Mouse (Mus musculus) liver, postnatal 0 days (tissue): Measurements from ENCODE around the gene Krt71.

Source experiments
- CTCF ChIP-seq: sonication (generic); IDR thresholded peaks from 2 replicates; pipeline ENCODE4 v1.5.1; 2016; ENCODE audit warnings: antibody characterized with exemption, low read depth
- EP300 ChIP-seq: IDR thresholded peaks from 2 replicates; pipeline ENCODE4 v1.6.1; 2016; ENCODE audit warnings: antibody characterized with exemption, low read depth, mild to moderate bottlenecking

- TF ChIP-seq CTCF (no peak), EP300 (no peak)
Observed at GRCm38 (mm10) chr15:101730653-101731052, 12.3 kb downstream of the Krt71 start.
